Mouse (Mus musculus): ENCODE data around the gene Ube2n. TPM values are rescaled to one million over a fixed set of nuclear protein-coding genes. Genes with fewer than 3 reads are reported as not detected.

Gene Ube2n
- polyA plus RNA-seq, 1 experiment from 2014 or later: 431 TPM

DNA sequence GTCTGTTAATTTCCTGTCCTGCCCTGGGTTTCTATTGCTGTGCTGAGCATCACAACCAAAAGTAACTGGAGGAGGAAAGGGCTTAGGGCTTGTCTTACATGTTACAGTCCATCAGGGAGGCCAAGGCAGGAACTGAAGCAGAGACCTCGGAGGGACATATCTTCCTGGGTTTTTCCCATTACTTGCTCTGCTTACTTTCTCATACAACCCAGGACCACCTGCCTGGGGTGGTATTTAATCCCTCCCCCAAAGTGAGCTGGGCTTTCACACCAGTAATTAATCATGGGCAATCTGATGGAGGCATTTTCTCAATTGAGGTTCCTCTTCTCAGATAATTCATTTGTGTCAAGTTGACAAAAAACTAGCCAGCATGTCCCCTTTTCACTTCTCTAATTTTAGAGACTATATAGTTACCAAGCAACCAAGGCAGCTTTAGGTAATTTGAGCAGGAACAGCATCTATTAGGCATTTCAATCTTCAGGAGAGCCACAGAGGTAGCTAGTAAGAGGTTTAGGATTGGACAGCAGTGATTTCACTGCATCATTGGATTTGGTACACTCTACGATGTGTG, 15.7 kb downstream of the Ube2n start:
- no peak for ATAC-seq
- H3K36me3 ChIP-seq: no peaks in the 10 kb centered on the region
- H3K27ac ChIP-seq: no peak overlapping the region
- H3K9me3 ChIP-seq: no peaks in the 10 kb centered on the region
- WGBS: 69% methylated on average over 2 of the region's 2 CpGs
- H3K4me1 ChIP-seq (replicated peaks): peaks cover 21% of the 10 kb centered on the region
- no peaks in the 10 kb centered on the region for H3K27me3 ChIP-seq
- H3K4me2 ChIP-seq (replicated peaks): no peak overlapping the region
- H3K4me3 ChIP-seq (replicated peaks): no peak overlapping the region
- no peak overlapping the region for H3K9ac ChIP-seq (replicated peaks)

GRCm38 (mm10) chr10:95532916-95533315, 18.0 kb downstream of the Ube2n start:
- Histone ChIP-seq H3K4me2 (replicated peaks) (no peak overlapping the region), H3K4me3 (replicated peaks) (no peak overlapping the region), H3K9ac (replicated peaks) (no peak overlapping the region), H3K9me3 (no peaks in the 10 kb centered on the region), H3K36me3 (no peaks in the 10 kb centered on the region), H3K27me3 (no peaks in the 10 kb centered on the region), H3K27ac (no peak overlapping the region), H3K4me1 (replicated peaks) (peaks cover 19% of the 10 kb centered on the region)
- 87% methylated on average over 5 of the region's 5 CpGs for WGBS
- no peak for ATAC-seq

DNA sequence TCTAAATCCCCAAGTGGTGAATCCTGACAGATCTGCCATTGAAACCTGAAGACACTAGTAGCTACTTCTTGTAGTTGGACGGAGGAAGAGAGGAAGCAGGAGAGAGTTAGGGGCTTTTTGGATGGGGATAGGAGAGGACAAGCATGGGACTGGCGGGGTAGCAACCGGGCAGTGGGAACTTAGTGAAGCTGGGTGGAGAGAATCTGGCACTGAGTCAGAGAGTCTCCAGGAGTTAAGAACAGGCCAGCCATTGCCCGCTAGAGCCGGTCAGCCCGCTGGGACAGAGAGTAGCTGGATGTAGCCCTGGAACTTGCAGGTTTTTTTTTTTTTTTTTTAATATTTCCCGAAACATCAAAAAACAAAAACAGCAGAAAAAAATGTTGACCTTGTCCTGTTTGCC, 18.4 kb downstream of the Ube2n start:
- Histone ChIP-seq H3K36me3 (no peaks in the 10 kb centered on the region), H3K27me3 (no peaks in the 10 kb centered on the region), H3K4me3 (replicated peaks) (no peak overlapping the region), H3K9me3 (no peaks in the 10 kb centered on the region), H3K4me2 (replicated peaks) (no peak overlapping the region), H3K9ac (replicated peaks) (no peak overlapping the region), H3K27ac (no peak overlapping the region), H3K4me1 (replicated peaks) (peaks cover 19% of the 10 kb centered on the region)
- ATAC-seq: no peak
- 92% methylated on average over 7 of the region's 7 CpGs for WGBS

DNA sequence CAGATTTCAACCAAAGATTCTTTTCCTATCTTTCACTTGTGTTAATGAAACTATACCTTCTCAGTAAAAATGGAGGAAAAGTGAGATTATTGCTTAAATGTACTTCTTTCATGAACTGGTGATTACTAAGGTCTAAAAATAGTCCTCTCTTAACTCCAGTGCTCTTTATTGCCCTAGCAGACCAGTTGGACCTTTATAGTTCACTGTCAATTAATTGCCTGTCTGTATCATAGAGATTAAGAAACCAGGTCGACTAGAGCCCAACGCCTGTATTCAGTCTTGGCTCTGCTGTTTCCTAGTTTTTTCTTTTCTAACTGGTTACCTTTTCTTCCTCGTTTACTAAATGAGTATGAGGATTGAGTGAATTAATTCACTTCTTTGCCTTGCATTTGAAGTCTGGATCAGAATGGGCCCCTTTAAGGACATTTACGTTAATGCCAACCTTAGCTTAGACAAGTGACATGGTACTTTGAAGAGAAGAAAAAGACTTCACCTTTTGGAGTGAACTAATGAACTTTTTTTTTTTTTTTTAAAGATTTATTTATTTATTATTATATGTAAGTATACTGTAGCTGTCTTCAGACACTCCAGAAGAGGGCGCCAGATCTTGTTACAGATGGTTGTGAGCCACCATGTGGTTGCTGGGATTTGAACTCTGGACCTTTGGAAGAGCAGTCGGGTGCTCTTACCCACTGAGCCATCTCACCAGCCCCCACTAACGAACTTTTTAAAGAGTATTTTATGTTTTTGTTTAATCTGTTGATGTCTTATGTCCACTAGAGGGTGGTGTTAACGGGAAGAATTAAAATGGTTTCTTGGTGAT, 20.7 kb downstream of the Ube2n start:
- Histone ChIP-seq H3K27ac (no peak overlapping the region), H3K9ac (replicated peaks) (no peak overlapping the region), H3K36me3 (no peaks in the 10 kb centered on the region), H3K27me3 (no peaks in the 10 kb centered on the region), H3K4me2 (replicated peaks) (no peak overlapping the region), H3K4me3 (replicated peaks) (no peak overlapping the region), H3K9me3 (no peaks in the 10 kb centered on the region), H3K4me1 (replicated peaks) (peaks cover 7% of the 10 kb centered on the region; the same call in 1 of the 2 replicates)
- 91% methylated on average over 8 of the region's 8 CpGs for WGBS
- ATAC-seq: no peak

DNA sequence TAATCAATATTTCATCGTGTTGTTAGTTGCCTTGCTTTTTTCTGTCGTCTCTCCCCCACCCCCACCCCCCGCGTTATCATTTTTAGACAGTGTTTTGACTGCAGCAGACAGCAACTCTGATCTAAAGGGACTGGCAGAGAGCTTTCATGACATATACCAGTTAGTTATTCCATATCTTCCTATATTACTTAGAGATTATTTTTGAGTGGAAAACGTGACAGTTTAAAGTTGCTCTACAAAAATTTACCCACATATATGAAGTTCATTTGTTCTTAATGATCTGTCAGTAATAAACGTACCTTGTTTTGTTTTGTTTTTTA, 21.2 kb downstream of the Ube2n start:
- Histone ChIP-seq H3K9ac (replicated peaks) (no peak overlapping the region), H3K4me1 (replicated peaks) (peaks cover 1% of the 10 kb centered on the region; the same call in 1 of the 2 replicates), H3K27me3 (no peaks in the 10 kb centered on the region), H3K27ac (no peak overlapping the region), H3K36me3 (no peaks in the 10 kb centered on the region), H3K4me2 (replicated peaks) (no peak overlapping the region), H3K4me3 (replicated peaks) (no peak overlapping the region), H3K9me3 (no peaks in the 10 kb centered on the region)
- no peak for ATAC-seq
- WGBS: 93% methylated on average over 6 of the region's 6 CpGs

DNA sequence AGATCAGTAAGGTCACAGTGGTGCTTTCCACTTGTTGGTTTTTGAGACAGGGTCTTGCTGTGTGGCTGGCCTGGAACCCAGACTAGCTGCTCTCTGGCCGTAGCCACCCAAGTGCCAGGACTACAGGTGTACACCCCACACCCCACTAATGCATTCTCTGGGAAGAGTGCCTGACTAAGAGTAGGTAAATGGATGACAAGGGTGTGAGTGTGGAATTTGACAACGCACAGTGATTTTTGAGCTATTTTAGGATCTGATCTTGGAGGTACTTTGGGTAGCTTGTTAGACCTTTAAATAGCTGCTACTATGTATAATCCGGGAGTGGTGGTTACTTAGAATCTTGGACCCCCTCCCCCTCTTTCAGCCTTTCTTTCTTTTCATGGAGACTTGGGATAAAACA, 24.3 kb downstream of the Ube2n start:
- H3K27me3 ChIP-seq: no peaks in the 10 kb centered on the region
- ATAC-seq: no peak
- no peak overlapping the region for H3K27ac ChIP-seq
- H3K4me1 ChIP-seq (replicated peaks): no peaks in the 10 kb centered on the region
- peaks cover 10% of the 10 kb centered on the region for H3K36me3 ChIP-seq
- WGBS: 94% methylated on average over 3 of the region's 3 CpGs
- no peaks in the 10 kb centered on the region for H3K9me3 ChIP-seq
- H3K4me3 ChIP-seq (replicated peaks): no peak overlapping the region
- H3K9ac ChIP-seq (replicated peaks): no peak overlapping the region
- no peak overlapping the region for H3K4me2 ChIP-seq (replicated peaks)

DNA sequence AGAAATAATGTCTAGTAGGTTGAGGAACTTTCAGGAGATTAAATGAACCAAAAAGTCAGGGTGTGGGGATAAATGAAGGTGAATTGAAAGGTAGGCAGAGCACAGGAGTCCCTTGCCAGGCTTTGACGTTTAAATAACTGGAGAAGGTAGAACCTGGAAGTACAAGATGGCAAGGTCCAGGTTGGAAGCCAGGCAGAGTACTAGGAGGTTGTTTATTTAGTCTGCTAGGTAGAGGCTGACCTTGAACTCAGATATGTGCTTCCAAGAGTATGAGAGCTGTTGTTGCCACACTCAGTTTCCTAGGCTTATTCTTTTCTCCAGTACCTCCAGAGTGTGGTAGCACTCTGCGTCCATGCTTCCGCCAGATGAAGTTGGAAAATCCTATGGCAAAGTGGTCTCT, 24.9 kb downstream of the Ube2n start:
- 93% methylated on average over 3 of the region's 3 CpGs for WGBS
- H3K4me3 ChIP-seq (replicated peaks): no peak overlapping the region
- no peak overlapping the region for H3K4me2 ChIP-seq (replicated peaks)
- no peaks in the 10 kb centered on the region for H3K9me3 ChIP-seq
- peaks cover 10% of the 10 kb centered on the region for H3K36me3 ChIP-seq
- no peaks in the 10 kb centered on the region for H3K27me3 ChIP-seq
- H3K4me1 ChIP-seq (replicated peaks): no peaks in the 10 kb centered on the region
- no peak overlapping the region for H3K27ac ChIP-seq
- no peak for ATAC-seq
- no peak overlapping the region for H3K9ac ChIP-seq (replicated peaks)

- Histone ChIP-seq H3K27me3 (no peaks in the 10 kb centered on the region), H3K36me3 (peaks cover 19% of the 10 kb centered on the region), H3K9me3 (no peaks in the 10 kb centered on the region), H3K4me3 (replicated peaks) (no peak overlapping the region), H3K27ac (no peak overlapping the region), H3K4me1 (replicated peaks) (no peaks in the 10 kb centered on the region), H3K4me2 (replicated peaks) (no peak overlapping the region), H3K9ac (replicated peaks) (no peak overlapping the region)
- 96% methylated on average over 4 of the region's 4 CpGs for WGBS
- no peak for ATAC-seq
Observed at GRCm38 (mm10) chr10:95542916-95543315, 28.0 kb downstream of the Ube2n start.

DNA sequence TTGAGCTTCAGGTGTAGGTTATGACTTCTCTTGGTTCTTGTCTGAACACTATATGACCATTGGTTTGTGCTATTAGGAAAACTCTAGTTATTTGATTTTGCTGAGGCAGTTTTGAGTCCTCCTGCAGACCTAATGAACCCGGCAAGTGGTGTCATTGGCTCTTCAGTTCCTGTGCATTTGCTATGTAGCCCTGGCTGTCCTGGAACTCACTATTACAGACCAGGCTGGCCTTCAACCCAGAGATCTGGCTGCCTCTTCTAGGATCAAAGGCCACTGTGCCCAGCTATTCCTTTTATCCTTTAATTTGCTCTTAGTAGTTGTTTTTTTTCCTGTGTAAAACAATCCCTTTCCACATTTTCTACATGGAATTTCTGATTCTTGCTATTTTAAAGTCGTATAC, 28.4 kb downstream of the Ube2n start:
- no peaks in the 10 kb centered on the region for H3K27me3 ChIP-seq
- peaks cover 22% of the 10 kb centered on the region for H3K36me3 ChIP-seq
- no peak for ATAC-seq
- H3K9ac ChIP-seq (replicated peaks): no peak overlapping the region
- H3K4me2 ChIP-seq (replicated peaks): no peak overlapping the region
- H3K4me3 ChIP-seq (replicated peaks): no peak overlapping the region
- no peaks in the 10 kb centered on the region for H3K9me3 ChIP-seq
- H3K27ac ChIP-seq: no peak overlapping the region
- no peaks in the 10 kb centered on the region for H3K4me1 ChIP-seq (replicated peaks)
- 97% methylated on average over 2 of the region's 2 CpGs for WGBS

DNA sequence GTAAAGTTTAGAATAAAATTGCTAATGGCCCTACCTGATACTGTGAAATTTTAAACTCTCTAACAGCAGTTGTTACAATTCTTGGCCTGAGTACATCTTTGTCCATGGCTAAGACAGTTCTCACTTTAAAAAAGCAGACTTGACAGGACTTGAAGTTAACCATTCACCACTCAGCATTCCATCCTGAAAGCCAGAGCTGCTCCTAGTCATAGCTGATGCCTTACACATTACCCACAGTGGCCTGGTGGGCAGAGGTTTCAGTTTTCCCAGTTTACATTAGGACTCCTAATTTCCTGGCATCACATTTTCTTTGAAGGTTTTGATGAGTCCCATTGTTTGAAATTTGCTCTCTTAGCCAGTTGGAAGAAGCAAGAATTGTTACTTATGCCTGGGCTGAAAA, 29.1 kb downstream of the Ube2n start:
- Histone ChIP-seq H3K27me3 (no peaks in the 10 kb centered on the region), H3K27ac (no peak overlapping the region), H3K36me3 (peaks cover 25% of the 10 kb centered on the region), H3K4me1 (replicated peaks) (no peaks in the 10 kb centered on the region), H3K9me3 (no peaks in the 10 kb centered on the region), H3K4me3 (replicated peaks) (no peak overlapping the region), H3K9ac (replicated peaks) (no peak overlapping the region), H3K4me2 (replicated peaks) (no peak overlapping the region)
- ATAC-seq: no peak

DNA sequence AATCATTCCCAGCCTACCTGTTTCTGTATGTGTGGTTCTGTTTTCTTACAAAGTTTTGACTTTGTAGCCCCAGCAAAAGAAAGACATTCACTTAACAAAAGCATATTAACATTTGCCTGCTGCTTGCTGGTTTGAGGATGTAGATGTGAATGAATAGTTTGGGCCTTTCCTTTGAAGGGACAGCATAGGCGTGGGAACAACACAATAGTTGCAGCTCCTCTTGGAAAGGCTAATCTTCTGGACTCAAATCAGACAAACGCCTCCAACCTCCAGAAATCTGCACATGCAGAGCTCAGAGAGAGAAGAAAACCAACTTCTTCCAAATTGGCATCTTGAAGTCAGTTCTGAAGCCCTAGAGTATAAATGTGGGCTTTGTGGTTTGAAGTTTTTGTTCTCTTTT, 29.7 kb downstream of the Ube2n start:
- no peak for ATAC-seq
- Histone ChIP-seq H3K9me3 (no peaks in the 10 kb centered on the region), H3K4me1 (replicated peaks) (no peaks in the 10 kb centered on the region), H3K27me3 (no peaks in the 10 kb centered on the region), H3K27ac (peak overlapping the region; percentile 41; the same call in 1 of the 2 replicates), H3K9ac (replicated peaks) (no peak overlapping the region), H3K36me3 (peaks cover 32% of the 10 kb centered on the region), H3K4me3 (replicated peaks) (no peak overlapping the region), H3K4me2 (replicated peaks) (no peak overlapping the region)
- 53% methylated on average over 2 of the region's 2 CpGs for WGBS

DNA sequence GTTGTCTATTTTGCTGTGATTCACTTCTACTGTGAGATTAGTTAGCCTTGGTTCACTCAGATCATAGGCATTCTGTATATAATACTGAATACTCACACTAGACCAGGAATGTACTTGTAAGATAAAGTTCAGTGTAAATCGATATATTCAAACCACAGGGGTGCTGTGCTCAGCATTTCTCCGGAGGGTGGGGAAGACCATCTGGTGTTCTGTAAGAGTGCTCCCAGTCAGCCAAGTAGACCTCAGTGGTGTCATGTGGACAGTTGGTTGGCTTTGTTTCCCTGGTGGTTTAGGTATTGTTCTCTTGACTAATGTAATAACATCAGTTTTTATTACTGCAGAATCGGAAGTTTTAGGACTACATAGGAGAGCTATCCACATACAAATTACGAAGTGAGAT, 30.1 kb downstream of the Ube2n start:
- H3K4me1 ChIP-seq (replicated peaks): no peaks in the 10 kb centered on the region
- 70% methylated on average over 4 of the region's 4 CpGs for WGBS

DNA sequence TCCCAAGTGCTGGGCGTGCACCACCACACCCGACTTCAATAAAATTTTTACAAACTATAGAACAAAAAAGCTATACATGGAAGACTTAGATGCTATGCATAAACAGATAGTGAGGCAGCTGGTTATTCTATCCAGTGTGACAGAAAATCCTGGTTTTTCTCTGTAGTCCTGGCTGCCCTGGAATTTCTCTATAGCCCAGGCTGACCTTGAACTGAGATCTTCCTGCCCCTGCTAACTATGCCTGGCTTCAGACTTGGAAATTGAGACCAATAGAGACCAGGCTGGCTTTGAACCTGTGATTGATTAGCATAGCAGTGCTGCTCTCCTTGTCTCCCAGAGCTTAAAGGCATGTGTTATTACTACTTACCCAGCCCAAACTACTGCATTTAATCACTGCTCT, 31.2 kb downstream of the Ube2n start:
- Histone ChIP-seq H3K4me3 (replicated peaks) (no peak overlapping the region), H3K27ac (no peak overlapping the region), H3K4me2 (replicated peaks) (no peak overlapping the region), H3K36me3 (peaks cover 36% of the 10 kb centered on the region), H3K4me1 (replicated peaks) (no peaks in the 10 kb centered on the region), H3K9me3 (no peaks in the 10 kb centered on the region), H3K9ac (replicated peaks) (no peak overlapping the region), H3K27me3 (no peaks in the 10 kb centered on the region)
- WGBS: 93% methylated on average over 2 of the region's 2 CpGs
- no peak for ATAC-seq

More for the DNA sequence above, 30.1 kb downstream of the Ube2n start:
- no peaks in the 10 kb centered on the region for H3K9me3 ChIP-seq
- ATAC-seq: no peak
- no peak overlapping the region for H3K27ac ChIP-seq
- H3K36me3 ChIP-seq: peaks cover 33% of the 10 kb centered on the region
- no peak overlapping the region for H3K4me3 ChIP-seq (replicated peaks)
- H3K27me3 ChIP-seq: no peaks in the 10 kb centered on the region
- no peak overlapping the region for H3K9ac ChIP-seq (replicated peaks)
- H3K4me2 ChIP-seq (replicated peaks): no peak overlapping the region

Data from midbrain, embryonic 13.5 days (tissue).